Mouse (Mus musculus) cerebellum, postnatal 10 days (tissue): ENCODE data around the gene Nlrp3.
"Not testable (repeated sequence)": the region's sequence is repeated elsewhere in the genome, so short reads cannot be mapped to it uniquely, and the experiment has no call there.

ENCODE experiments used
- DNase-seq, 2 experiments: peaks; one replicate each; pipeline ENCODE4 v3.0.0; 2021; ENCODE audit warnings: mixed read lengths in 2 of 2

Gene Nlrp3

DNA sequence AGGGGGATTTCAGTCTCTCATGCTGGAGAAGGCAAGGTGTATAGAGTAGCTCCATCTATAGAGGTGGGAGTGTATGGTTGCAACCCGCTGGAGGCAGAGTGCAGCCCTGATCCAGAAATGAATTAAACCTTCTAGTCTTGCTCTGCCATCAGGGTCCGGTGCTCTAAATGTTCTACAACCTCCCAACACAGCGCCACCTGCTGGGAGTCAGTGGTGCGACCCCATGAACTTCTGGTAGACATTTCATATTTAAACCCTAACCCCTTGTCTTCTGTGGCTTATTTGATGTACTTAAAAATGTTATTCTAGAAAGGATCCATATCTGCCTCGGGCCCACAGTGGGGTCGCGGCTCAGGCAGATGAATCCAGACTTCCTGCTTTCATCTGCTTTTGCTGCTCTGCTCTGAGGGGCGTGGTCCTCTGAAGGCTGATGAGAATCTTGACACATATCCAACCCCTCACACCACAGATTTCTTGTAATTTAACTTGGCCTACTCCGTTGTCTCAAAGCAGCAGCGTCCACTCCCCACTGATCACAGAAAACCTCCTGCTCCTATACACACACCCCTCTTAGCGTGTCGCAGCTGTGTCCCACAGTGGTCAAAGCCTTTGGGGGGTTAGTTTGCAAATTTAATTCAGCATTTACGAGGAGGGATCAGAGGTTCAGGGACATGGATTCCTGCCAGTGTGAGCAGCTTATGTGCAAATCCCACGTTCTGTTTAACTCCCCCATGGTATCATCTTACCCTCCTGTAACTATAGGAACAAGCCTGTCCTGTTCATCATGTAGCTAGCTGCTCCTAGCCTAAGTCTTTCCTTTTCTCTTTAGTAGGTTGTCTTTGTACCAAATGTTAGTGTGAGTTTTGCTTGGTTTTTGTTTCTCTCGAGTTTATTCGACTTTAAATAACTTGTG lies 3.9 kb upstream of the Nlrp3 start:
- DNase-seq: peak; percentile 50 to 64

DNA sequence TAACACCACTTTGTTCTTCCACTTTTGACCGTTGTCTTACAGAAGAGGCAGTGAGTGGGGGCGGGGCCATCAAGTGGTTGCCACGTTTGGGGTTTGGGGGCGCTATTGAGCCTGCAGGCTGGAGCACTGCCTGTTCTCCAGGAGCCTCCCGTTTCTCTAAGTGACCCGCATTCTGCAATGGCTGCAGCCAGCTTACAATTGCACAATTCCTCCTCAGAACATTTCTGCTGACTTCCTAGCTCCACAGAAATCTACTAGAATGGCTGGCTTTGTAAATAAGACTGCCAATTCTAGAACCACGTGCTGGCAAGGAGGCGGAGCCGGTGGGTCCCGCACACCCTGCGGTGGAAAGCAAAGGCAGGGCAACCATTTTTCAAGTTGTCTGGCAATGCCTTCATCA lies 3.0 kb upstream of the Nlrp3 start:
- DNase-seq: peak; percentile 57 to 63

DNA sequence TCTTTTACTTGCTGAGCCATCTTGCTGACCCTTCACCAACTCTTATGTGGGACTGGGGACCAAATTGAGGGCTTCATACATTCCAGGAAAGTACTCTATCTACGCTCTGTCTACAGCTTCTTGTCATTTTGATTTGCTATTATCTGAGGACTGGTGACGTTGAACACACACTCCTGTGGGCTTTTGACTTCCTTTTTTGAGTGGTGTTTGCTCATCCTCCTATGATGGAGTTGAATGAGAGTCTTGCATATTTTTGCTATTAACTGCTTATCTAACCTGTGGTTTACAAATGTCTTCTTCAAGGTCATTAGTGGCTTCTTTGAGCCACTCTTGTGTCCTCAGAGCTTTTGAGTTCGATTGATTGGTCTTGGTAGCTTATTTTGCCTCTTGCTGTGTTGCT lies 1.2 kb upstream of the Nlrp3 start:
- no peak for DNase-seq

DNA sequence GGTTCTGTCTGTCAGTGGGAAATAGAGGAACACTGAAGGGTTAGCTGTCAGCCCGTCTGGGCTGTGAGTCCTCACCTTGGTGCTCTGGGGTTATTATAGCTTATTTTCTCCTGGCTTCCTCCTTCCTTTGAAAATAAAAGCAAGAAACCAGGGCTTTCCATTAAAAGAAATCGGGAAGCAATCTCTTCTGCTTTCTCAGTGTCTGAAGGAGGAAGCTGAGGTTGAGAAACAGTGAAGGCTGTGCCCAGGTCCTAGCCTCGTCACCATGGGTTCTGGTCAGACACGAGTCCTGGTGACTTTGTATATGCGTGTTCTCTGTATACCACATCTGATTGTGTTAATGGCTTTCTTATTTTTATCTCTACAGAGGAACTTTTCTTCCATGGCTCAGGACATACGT lies 1.1 kb downstream of the Nlrp3 start:
- DNase-seq: no peak

DNA sequence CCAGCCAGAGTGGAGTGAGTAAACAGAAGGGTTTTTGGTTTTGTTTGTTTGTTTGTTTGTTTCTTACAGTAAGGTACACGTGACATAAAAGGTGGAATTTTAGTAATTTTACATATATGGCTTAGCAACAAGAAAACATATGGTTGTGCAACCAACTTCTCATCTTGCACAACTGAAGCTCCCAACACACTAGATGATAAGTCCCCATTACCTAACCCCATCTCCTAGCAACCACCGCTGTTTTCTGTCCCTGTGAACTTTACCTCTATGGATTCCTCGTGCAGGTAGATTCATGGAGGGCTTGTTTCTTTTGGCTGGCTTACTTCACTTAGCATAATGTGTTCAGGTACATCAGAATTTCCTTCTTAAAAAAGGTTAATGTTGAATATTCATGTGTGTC lies 2.0 kb downstream of the Nlrp3 start:
- DNase-seq: no peak

DNA sequence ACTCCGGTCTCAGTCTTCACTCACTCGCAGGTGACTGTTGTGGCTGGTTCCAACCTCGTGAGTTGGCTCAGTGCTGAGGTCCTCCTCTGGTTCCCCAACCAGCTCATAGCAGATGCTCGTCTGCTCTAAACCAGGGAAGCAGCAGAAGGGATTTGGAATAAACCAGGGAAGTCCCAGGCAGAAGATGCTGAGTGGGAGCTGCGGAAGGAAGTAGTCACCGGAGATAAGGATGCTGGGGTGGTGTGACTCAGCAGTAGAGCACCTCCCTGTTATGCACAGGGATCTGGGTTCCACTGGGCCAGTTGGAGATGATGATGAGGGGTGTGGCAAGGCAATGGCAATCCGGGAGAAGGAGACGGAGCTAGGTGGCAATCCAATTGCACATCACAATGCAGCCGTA lies 2.6 kb downstream of the Nlrp3 start:
- no peak for DNase-seq

DNA sequence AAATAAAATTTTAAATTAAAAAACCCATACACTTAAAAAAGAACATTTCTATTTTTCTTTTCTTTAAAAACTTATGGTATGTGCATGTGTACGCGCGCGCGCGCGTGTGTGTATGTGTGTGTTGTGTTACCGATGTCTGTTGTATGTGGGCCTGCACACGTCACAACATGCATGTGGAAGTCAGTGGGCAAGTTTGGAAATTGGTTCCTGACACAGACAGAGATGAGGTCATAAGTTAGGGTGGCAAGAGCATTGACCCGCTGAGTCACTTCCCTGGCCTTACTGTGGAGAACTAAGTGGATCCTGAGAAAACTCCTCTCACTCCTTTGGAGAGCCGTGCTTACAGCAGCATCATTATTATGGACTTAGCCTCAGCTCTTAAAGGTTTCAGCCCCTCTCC lies 12.8 kb downstream of the Nlrp3 start:
- DNase-seq: no peak

DNA sequence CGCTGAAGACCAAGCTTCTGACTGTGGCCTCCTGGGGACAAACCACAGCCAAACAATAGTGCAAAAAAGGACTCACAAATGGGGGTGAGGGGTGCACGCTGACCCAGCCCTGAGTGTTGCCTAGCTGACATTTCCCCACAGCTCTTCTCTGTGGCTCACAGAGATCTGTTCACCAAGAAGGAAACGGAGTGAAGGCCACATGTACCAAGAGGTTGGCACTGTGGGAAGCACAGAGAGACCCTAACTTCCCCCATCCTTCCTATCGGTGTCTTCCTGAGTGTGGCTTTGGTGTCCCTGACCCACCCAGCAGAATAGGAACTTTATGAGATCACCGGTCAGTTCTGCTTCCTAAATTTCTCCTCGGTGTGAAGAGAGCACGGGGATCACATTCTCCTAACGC lies 13.2 kb downstream of the Nlrp3 start:
- DNase-seq: no peak

DNA sequence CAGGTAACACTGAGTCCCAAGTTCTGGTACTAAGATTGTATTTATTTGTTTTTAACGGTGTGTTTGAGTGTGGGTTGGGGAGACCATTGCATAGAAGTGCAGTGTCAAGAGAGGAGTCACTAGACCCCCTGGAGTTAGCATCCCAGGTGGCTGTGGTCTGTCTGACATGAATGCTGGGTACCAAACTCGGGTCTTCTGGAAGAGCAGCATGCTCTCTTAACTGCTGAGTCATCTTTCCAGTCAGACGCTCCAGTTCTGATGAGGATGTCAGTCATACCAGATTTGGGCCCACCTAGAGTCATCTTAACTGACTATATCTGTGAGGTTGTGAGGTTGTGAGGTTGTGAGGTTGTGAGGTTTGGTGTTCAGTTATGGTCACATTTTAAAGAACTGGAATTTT lies 19.5 kb downstream of the Nlrp3 start:
- no peak for DNase-seq

DNA sequence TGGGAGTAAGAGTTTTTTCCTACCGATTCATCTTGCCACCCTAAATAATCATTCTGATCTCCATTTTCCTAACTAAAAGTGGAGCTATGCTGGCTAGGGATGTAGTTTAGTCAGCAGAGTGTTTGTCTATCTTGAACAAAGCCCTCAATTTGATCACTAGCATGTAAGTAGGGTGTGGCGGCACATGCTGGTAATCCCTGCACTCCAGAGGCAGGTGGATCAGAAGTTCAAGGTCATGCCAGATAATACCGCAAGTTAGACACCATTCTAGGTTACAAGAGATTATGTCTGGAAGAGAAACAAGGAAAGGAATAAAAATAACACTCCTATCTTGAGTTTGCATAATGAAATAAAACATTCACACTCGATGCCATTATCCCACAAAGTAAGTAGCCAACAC lies 21.0 kb downstream of the Nlrp3 start:
- no peak for DNase-seq

DNA sequence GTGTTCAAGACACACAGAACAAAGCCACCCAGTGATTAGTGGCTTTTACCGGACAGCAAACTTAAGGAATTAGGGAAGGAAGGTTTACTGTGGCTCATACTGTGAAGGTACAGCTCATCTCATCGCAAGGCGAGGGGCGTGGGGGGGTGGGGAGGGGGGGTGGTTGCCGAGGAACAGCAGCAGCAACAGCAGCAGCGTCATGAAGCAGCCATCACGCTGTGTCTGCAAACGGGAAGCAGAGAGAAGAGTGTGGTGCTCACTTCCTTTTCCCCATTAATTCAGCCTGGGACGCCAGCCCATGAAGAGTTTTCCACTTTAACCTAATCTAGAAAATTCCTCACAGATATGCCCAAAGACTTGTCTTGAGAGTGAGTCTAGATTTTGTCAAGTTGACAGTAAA lies 21.5 kb downstream of the Nlrp3 start:
- DNase-seq: no peak

DNA sequence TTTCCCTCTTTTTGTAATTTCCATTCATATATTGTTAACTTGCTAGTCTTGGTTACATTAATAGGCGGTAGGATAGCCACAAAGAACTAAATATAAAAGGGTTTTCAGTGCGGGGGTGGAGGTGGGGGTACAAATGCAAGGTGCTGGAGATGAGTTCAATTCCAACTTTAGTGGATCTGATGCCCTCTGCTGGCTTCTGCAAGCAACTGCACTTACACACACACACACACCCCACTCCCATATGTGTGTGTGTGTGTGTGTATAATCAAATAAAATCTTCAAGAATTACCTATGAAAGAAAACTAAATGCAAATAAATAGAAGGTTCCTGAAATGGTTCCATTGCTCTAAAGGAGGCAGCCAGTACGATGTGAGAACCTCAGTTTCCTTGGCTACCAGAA lies 27.9 kb downstream of the Nlrp3 start:
- peak; percentile 53 to 67 for DNase-seq

DNA sequence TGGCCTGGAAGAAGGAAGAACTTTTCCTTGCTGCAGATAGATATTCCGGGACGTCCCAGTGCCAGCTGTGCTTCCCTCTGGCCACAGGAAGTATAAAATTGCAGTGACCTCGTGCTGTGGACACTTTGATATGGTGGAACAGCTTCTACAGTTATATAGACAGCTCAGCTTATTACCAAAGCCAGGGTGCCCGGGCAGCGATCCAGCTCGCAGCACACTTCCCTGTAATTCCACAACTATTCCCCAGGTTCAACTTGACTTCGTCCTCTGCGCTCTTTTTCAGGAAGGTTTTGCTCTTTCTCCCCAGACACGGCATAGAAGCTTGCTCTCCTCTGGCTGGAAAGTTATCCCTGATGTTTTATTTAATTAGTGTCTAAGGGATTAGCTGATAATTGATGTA lies 34.4 kb downstream of the Nlrp3 start:
- peak in 1 of 2 experiments; percentile 16 for DNase-seq

DNA sequence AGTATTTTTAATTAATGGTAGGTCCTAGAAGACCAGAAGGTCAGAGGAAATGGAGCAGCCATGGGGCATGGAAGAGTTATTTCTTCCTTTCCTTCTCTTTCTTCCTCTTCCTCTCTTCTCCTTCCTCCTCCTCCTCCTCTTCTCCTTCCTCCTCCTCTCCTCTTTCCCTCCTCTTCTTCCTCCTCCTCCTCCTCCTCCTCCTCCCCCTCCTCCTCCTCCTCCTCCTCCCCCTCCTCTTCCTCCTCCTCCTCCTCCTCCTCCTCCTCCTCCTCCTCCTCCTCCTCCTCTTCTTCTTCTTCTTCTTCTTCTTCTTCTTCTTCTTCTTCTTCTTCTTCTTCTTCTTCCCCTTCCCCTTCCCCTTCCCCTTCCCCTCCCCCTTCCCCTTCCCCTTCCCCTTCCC lies 34.8 kb downstream of the Nlrp3 start, which contains the start of gene Olfr222:
TSS of gene Olfr222 (minus strand) at position 101 of the 400 bp plus-strand sequence.
- not testable (repeated sequence) for DNase-seq

DNA sequence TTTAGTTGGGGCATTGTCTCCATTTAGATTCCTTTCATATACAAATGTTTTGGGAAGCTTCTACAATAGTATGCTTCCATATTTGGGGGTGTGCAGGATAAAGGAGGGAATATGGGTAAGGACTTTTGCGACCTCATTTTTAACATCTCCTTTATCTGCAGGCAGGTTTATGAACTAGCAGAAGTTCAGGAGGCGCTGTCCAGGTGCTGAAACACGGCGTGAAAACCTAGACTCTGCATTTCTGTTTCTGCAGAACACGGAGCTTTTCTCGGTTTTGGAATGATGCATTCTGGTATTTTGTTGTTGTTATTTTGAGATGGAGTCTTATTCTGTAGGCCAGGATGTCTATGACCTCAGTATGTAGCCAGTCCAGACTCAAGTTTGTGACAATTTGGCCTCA lies 43.2 kb downstream of the Nlrp3 start:
- DNase-seq: no peak

DNA sequence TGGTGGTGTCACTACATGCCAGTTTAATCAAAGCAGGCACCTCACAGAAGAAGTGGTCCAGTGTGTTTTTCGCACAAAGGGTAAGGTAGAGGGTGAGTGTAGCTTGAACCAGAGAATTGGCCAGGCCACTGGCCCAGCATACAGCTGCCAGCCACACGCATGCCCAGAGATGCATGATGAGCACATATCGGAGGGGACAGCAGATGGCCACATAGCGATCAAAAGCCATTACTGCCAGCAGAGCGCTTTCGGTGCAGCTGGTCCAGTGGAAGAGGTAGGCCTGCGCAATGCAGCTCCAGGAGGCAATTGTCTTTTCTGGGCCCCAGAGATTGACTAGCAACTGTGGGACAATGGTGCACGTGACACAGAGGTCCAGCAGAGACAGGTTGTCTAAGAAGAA lies 48.1 kb downstream of the Nlrp3 start:
- peak; percentile 62 to 74 for DNase-seq

DNA sequence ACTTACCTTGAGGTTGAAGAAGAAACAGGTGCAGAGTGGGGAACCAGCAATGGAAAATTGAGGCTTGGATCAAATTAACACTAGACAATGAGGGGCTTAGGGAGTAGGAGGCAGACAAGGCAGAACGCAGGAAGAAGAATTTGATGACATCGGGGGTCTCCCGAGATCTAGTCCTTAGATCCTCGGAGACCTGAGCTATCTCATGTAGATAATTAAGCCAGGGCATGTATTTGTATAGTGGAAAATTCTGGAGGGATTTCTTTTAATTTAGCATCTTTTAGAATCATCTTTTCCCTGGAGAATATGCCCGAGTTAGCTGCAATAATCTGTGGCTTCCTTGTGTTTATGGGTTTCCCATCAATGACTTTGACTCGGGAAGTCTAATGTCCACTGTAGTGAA lies 51.8 kb downstream of the Nlrp3 start, which contains the start of gene Olfr223:
TSS of gene Olfr223 (minus strand) at position 101 of the 400 bp plus-strand sequence.
- no peak for DNase-seq

DNA sequence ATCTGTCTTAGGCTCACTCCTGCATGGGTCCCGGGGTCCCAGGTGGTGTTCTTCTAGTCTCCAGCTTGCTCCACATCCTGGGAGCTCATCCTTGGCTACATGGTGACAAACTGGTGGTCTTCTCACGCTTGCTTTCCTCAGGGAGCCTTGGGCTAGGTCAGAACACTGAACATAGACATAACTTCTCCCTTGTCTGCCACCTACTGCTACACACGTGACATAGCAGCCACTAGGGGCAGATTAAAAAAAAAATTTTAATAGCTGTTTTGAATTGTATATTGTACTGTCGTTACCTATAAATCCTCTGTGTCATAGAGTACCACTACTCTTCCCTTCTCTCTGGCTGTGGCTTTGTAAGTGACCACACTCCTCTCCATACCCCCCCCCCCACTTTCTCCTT lies 54.7 kb downstream of the Nlrp3 start:
- no peak for DNase-seq

DNA sequence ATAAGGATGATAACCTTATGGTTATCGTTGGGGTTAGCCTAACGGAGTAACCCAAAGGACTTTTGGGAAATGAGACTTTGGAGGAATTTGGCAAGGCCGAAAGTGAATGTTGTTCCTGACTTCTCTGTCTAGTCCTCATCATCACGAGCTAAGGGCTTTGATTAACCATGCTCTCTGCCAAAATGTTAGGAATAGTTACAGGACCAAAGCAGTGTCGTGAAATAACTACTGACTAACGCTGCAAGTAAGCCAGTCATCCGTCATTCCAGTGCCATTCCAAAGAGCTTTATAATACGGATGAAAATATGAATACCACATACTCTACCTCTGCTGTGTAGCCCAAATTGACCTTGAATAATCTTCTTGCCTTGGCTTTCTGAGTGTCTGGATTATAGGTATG lies 55.6 kb downstream of the Nlrp3 start:
- DNase-seq: no peak

DNA sequence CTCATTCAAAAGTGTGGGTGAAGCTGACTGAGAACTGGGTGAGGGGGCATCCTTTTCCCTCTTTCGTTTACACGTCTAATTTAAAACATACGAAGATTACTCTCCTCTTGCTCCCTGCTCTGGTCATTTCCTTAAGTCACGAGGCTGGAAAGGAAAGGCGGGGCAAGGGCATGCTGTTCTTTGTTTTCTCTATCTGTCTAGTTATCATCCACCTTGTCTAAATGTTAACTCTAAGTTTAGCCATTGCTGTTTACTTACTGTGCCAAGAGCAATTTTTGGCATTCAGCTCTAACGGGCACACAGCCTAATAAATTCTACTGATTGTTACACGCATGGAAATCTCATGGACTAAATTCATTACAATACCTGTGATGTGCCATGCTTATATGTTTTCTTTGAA lies 57.8 kb downstream of the Nlrp3 start:
- DNase-seq: no peak

DNA sequence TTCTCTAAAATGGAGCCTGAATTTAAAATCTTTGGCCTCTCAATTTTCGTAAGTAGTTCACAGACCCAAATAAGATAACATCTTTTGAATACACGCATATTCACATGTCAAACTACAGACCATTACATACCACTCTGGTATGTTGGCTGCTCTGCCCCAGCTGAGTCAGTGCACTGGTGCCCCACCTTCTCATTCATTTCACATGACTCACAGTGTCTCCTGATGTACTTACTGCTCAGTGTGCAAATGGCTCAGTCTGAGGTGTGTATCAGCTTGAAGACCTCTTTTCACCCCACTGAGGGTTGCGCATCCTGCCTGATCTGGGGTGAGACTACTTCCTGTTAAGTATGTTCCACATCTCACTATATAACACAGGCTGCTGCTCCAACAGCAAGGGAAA lies 59.5 kb downstream of the Nlrp3 start:
- no peak for DNase-seq

DNA sequence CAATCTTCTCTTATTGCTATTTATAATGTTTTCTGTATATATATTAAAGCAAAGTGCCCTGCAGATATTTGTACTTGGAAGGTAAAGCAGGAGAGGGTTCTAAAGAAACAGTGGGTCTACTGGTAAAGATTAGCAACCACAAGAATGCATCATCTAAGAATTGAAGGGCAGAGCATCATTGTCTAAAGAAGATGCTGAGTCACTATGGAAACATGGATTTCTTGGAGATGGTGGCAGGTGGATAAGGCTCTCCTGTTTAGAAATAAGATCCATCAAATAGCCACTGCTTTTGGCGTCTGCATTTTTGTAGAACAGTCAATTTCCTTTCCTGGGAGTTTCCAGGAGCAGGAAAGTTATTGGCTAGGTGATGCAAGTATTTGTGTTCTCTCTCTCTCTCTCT lies 60.9 kb downstream of the Nlrp3 start:
- DNase-seq: no peak

DNA sequence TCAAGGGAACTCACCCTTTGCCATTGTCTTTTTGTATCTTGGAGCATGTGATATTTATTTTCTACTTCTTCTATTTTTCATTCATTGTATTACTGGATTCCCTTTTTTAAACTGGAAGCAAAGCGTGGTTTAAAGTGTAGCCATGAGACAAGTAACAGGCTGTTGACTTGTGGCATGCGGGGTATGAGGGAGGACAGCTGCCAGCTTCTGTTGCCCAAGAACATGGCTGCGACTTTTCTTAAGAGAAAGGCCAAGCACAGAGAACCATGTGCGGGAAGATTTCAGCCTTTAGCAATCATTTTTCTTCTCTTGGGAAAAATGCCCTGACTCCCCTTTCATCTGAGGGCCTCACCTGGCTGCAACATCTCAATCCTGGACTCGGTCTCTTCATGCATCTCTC lies 70.3 kb downstream of the Nlrp3 start:
- no peak for DNase-seq

DNA sequence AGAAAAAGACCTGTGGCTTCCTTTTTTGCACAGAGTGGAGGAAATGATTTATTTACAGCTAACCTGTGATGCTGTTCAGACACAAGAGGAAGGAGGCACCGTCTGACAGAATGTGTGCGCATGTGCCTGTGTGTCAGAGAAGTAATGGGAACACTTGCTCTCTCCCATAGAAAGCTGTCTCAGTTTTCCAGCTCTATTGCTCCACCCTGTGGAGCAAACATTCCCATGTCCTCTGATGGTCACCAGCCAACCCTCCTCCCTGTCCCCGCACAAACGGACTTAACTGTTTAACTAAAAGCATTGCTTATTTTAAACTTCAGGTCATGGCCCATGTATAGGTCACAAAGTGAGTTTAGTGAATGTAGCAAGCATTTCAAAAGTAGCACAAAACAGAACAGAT lies 72.8 kb downstream of the Nlrp3 start:
- peak; percentile 68 to 72 for DNase-seq
